Mouse (Mus musculus): ENCODE data around the gene Metrnl. TPM values are rescaled to one million over a fixed set of nuclear protein-coding genes. Genes with fewer than 3 reads are reported as not detected.

Metrnl gene
- polyA plus RNA-seq, 1 experiment: 11.8 TPM

DNA sequence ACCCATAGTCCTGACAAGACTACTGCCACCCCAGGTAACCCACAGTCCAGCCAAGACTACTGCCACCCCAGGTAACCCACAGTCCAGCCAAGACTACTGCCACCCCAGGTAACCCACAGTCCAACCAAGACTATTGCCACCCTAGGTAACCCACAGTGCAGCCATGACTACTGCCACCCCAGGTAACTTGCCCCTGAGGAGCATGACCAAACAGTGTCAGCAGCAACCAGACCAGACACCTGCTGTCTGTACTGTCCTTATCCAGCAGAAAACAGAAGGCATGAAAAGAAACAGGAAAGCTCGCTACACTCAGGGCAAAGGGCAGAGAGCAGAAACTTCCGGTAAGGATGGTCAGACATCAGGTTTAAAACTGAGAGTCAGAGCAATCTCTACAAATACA lies 40.2 kb upstream of the Metrnl start:
- TF ChIP-seq CTCF (IDR thresholded peaks at IDR 0.05; ENCODE audit: extremely low read depth, insufficient read depth, low read length) (no peak), POLR2A (IDR thresholded peaks at IDR 0.05; ENCODE audit: extremely low read depth, insufficient read depth, low read length) (no peak)
- Histone ChIP-seq H3K4me3 (ENCODE audit: insufficient read depth, low read length) (no peak overlapping the region), H3K4me1 (ENCODE audit: control insufficient read depth, insufficient read depth, low read length) (no peaks in the 10 kb centered on the region; the same call in 1 of the 2 replicates), H3K27ac (ENCODE audit: insufficient read depth, low read length) (no peak overlapping the region)

- TF ChIP-seq CTCF (IDR thresholded peaks at IDR 0.05; ENCODE audit: extremely low read depth, insufficient read depth, low read length): no peak
- H3K4me1 ChIP-seq (ENCODE audit: control insufficient read depth, insufficient read depth, low read length): no peaks in the 10 kb centered on the region
- H3K27ac ChIP-seq (ENCODE audit: insufficient read depth, low read length): no peak overlapping the region
- H3K4me3 ChIP-seq (ENCODE audit: insufficient read depth, low read length): no peak overlapping the region
Measured at GRCm38 (mm10) chr11:121667541-121667940, 33.8 kb upstream of the Metrnl start.

DNA sequence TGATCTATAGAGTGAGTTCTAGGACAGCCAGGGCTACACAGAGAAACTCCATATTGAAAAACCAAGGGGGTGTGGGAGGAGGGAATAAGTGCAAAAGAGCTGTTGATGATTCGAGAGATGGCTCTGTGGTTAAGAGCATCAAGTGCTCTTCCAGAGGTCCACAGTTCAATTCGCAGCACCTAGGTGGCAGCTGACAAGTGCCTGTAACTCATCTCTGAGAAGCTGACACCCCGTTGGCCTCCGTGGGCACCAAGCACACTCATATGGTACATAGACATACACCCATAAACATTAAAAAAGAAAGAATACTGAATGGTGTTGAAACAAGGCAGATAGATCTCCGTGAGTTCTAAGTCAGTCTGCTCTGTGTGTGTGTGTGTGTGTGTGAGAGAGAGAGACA lies 32.6 kb upstream of the Metrnl start:
- H3K4me1 ChIP-seq (ENCODE audit: control insufficient read depth, insufficient read depth, low read length): no peaks in the 10 kb centered on the region
- no peak overlapping the region for H3K27ac ChIP-seq (ENCODE audit: insufficient read depth, low read length)
- TF ChIP-seq POLR2A (IDR thresholded peaks at IDR 0.05; ENCODE audit: extremely low read depth, insufficient read depth, low read length): no peak
- TF ChIP-seq CTCF (IDR thresholded peaks at IDR 0.05; ENCODE audit: extremely low read depth, insufficient read depth, low read length): no peak

GRCm38 (mm10) chr11:121670926-121671325 lies 30.4 kb upstream of the Metrnl start:
- TF ChIP-seq CTCF (IDR thresholded peaks at IDR 0.05; ENCODE audit: extremely low read depth, insufficient read depth, low read length): no peak
- no peak for TF ChIP-seq POLR2A (IDR thresholded peaks at IDR 0.05; ENCODE audit: extremely low read depth, insufficient read depth, low read length)
- Histone ChIP-seq H3K27ac (ENCODE audit: insufficient read depth, low read length) (no peak overlapping the region), H3K4me1 (ENCODE audit: control insufficient read depth, insufficient read depth, low read length) (no peaks in the 10 kb centered on the region), H3K4me3 (ENCODE audit: insufficient read depth, low read length) (no peak overlapping the region)

More for the DNA sequence above, 32.6 kb upstream of the Metrnl start:
- no peak overlapping the region for H3K4me3 ChIP-seq (ENCODE audit: insufficient read depth, low read length)

DNA sequence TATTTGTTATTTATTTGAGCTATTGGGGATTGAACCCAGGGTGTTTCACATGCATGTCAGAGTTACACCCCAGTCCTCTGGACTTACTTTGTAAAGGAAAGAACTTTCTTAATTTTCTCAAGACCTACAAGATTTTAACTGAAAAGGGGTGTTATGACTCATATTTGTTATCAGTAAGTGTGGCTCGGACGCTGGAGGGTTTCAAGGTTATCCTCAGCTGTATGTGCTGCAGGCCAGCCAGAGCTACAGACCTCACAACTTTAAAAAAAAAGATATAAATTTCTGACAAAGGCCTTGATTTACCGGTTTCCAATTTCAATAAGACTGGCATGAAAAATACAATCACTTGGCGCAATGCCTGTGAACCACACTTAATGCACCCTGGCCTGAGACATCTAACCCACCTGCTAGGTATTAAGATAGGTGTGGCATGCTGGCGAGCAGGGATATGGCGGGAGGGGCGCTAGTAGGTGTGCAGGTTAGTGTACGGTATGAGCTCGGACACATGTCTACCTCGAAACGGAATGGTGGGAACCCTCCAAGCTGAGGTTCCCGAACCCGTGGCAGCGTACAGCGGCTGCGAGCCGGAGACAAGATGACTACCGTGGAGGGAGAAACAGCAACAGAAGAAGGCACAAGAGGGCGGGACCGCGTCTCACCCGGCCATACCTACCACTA lies 28.9 kb upstream of the Metrnl start:
- TF ChIP-seq CTCF (IDR thresholded peaks at IDR 0.05; ENCODE audit: extremely low read depth, insufficient read depth, low read length) (no peak), POLR2A (IDR thresholded peaks at IDR 0.05; ENCODE audit: extremely low read depth, insufficient read depth, low read length) (no peak)
- Histone ChIP-seq H3K4me1 (ENCODE audit: control insufficient read depth, insufficient read depth, low read length) (no peaks in the 10 kb centered on the region), H3K27ac (ENCODE audit: insufficient read depth, low read length) (peak overlapping the region; percentile 44; the same call in 1 of the 2 replicates), H3K4me3 (ENCODE audit: insufficient read depth, low read length) (peak overlapping the region; percentile 82)

- Histone ChIP-seq H3K4me3 (ENCODE audit: insufficient read depth, low read length) (peak within 1 kb of the TSS; percentile 82), H3K4me1 (ENCODE audit: control insufficient read depth, insufficient read depth, low read length) (no peaks in the 10 kb centered on the region), H3K27ac (ENCODE audit: insufficient read depth, low read length) (peak within 1 kb of the TSS; percentile 44)
- no peak for TF ChIP-seq CTCF (IDR thresholded peaks at IDR 0.05; ENCODE audit: extremely low read depth, insufficient read depth, low read length)
- TF ChIP-seq POLR2A (IDR thresholded peaks at IDR 0.05; ENCODE audit: extremely low read depth, insufficient read depth, low read length): peak; percentile 98
Measured at GRCm38 (mm10) chr11:121672990-121673572, 28.3 kb upstream of the Metrnl start, which contains the start of gene B3gntl1. B3gntl1 (minus strand) TSS chr11:121673153.

GRCm38 (mm10) chr11:121673629-121674028 lies 27.7 kb upstream of the Metrnl start:
- H3K4me1 ChIP-seq (ENCODE audit: control insufficient read depth, insufficient read depth, low read length): no peaks in the 10 kb centered on the region
- peak overlapping the region; percentile 29 for H3K27ac ChIP-seq (ENCODE audit: insufficient read depth, low read length)
- peak overlapping the region; percentile 82 for H3K4me3 ChIP-seq (ENCODE audit: insufficient read depth, low read length)
- TF ChIP-seq CTCF (IDR thresholded peaks at IDR 0.05; ENCODE audit: extremely low read depth, insufficient read depth, low read length): no peak
- TF ChIP-seq POLR2A (IDR thresholded peaks at IDR 0.05; ENCODE audit: extremely low read depth, insufficient read depth, low read length): no peak

- TF ChIP-seq POLR2A (IDR thresholded peaks at IDR 0.05; ENCODE audit: extremely low read depth, insufficient read depth, low read length) (no peak), CTCF (IDR thresholded peaks at IDR 0.05; ENCODE audit: extremely low read depth, insufficient read depth, low read length) (no peak)
- no peak overlapping the region for H3K27ac ChIP-seq (ENCODE audit: insufficient read depth, low read length)
- no peak overlapping the region for H3K4me3 ChIP-seq (ENCODE audit: insufficient read depth, low read length)
- H3K4me1 ChIP-seq (ENCODE audit: control insufficient read depth, insufficient read depth, low read length): no peaks in the 10 kb centered on the region
Measured at GRCm38 (mm10) chr11:121676836-121677235, 24.5 kb upstream of the Metrnl start.

DNA sequence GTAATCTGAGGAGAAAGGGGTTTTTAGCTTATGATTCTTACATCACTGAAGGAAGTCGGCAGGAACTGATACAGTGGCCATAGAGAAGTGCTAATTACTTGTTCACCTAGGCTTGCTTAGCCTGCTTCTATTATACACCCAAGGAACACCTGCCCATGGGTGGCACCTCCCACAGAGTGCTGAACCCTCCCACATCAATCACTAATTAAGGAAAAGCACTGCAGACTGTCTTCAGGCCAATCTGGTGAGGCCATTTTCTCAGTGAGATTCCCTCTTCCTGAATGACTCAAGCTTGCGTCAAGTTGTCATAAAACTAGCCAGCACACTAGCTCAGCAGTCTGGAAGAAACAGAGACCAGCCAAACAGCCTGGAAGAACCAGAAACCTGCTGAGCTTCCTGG lies 21.8 kb upstream of the Metrnl start:
- Histone ChIP-seq H3K27ac (ENCODE audit: insufficient read depth, low read length) (no peak overlapping the region), H3K4me3 (ENCODE audit: insufficient read depth, low read length) (no peak overlapping the region), H3K4me1 (ENCODE audit: control insufficient read depth, insufficient read depth, low read length) (no peaks in the 10 kb centered on the region)
- TF ChIP-seq POLR2A (IDR thresholded peaks at IDR 0.05; ENCODE audit: extremely low read depth, insufficient read depth, low read length) (no peak), CTCF (IDR thresholded peaks at IDR 0.05; ENCODE audit: extremely low read depth, insufficient read depth, low read length) (no peak)

GRCm38 (mm10) chr11:121680750-121681149 lies 20.6 kb upstream of the Metrnl start:
- Histone ChIP-seq H3K4me3 (ENCODE audit: insufficient read depth, low read length) (no peak overlapping the region), H3K27ac (ENCODE audit: insufficient read depth, low read length) (no peak overlapping the region), H3K4me1 (ENCODE audit: control insufficient read depth, insufficient read depth, low read length) (no peaks in the 10 kb centered on the region)
- TF ChIP-seq POLR2A (IDR thresholded peaks at IDR 0.05; ENCODE audit: extremely low read depth, insufficient read depth, low read length) (no peak), CTCF (IDR thresholded peaks at IDR 0.05; ENCODE audit: extremely low read depth, insufficient read depth, low read length) (peak; percentile 13; the same call in 1 of the 2 replicates)
